10 mouse cellular contexts compared by ENCODE assay signal in genomic region chr2:174658229-174658844, GRCm38 (mm10). TPM values are rescaled to one million over a fixed set of nuclear protein-coding genes. Genes with fewer than 3 reads are reported as not detected.
DNase-seq lines count a peak whose midpoint lies in the region; ATAC-seq and TF ChIP-seq lines count a peak whose summit lies in the region.
"Had no signal": no experiment of that assay in that cellular context is flagged by ENCODE, and none has a peak within 500 bp of the region (broad histone marks: within the 10 kb centered on the region; RNA-seq: fewer than 3 reads in every experiment).

No protein-coding gene starts in this region.

- dilution Hi-C loops in CH12.LX (cut with MboI; ENCODE audit: extremely low pct_ligation_motif_present, extremely low pct_unique_long_range_greater_than_20kb, low sequenced_read_pairs) = no loop called here

- no peak overlapping the region for H3K4me2 ChIP-seq in intestine, postnatal 0 days (replicated peaks; ENCODE audit: low read depth)
- no peak overlapping the region for H3K4me2 ChIP-seq in intestine, embryonic 16.5 days (ENCODE audit: low read depth, low read length)
- H3K4me2 ChIP-seq in CH12.LX (ENCODE audit: insufficient read depth, low read depth, poor library complexity, severe bottlenecking) = no peak overlapping the region
- no peak overlapping the region for H3K4me2 ChIP-seq in kidney, embryonic 15.5 days
- H3K4me2 ChIP-seq in neural tube, embryonic 15.5 days = no peak overlapping the region
- H3K4me2 ChIP-seq: liver, embryonic 13.5 days had no signal

- no peak overlapping the region for H3K27ac ChIP-seq in intestine, postnatal 0 days (ENCODE audit: low read depth, low read length)
- H3K27ac ChIP-seq in intestine, embryonic 16.5 days (ENCODE audit: low read length) = no peak overlapping the region
- H3K27ac ChIP-seq in CH12.LX (ENCODE audit: insufficient read depth, low read depth) = no peak overlapping the region
- no peak overlapping the region for H3K27ac ChIP-seq in kidney, embryonic 15.5 days
- no peak overlapping the region for H3K27ac ChIP-seq in neural tube, embryonic 15.5 days (replicated peaks)
- H3K27ac ChIP-seq: liver, embryonic 13.5 days had no signal

- H3K9me3 ChIP-seq in intestine, postnatal 0 days (ENCODE audit: control insufficient read depth) = no peaks in the 10 kb centered on the region
- no peaks in the 10 kb centered on the region for H3K9me3 ChIP-seq in intestine, embryonic 16.5 days (ENCODE audit: control insufficient read depth, low read length)
- no peaks in the 10 kb centered on the region for H3K9me3 ChIP-seq in CH12.LX (replicated peaks; ENCODE audit: low read length)
- H3K9me3 ChIP-seq in kidney, embryonic 15.5 days (replicated peaks) = no peaks in the 10 kb centered on the region
- H3K9me3 ChIP-seq in neural tube, embryonic 15.5 days (replicated peaks) = no peaks in the 10 kb centered on the region
- H3K9me3 ChIP-seq: liver, embryonic 13.5 days had no signal

- no peaks in the 10 kb centered on the region for H3K79me2 ChIP-seq in CH12.LX (replicated peaks; ENCODE audit: control insufficient read depth, extremely low read depth, insufficient read depth, poor library complexity, severe bottlenecking)

- no peaks in the 10 kb centered on the region for H3K36me3 ChIP-seq in intestine, postnatal 0 days (ENCODE audit: control insufficient read depth, insufficient read depth)
- H3K36me3 ChIP-seq in intestine, embryonic 16.5 days (ENCODE audit: control insufficient read depth, insufficient read depth, low read length) = no peaks in the 10 kb centered on the region
- H3K36me3 ChIP-seq in CH12.LX (replicated peaks in 1 of 2; ENCODE audit: control insufficient read depth in 1 of 2, insufficient read depth in 1 of 2, low read length in 1 of 2) = peaks cover 0 to 24% of the 10 kb centered on the region in 2 experiments
- peaks cover 7% of the 10 kb centered on the region for H3K36me3 ChIP-seq in splenic B cell, adult 2 months (ENCODE audit: control insufficient read depth, insufficient read depth, low read length, poor library complexity, severe bottlenecking)
- H3K36me3 ChIP-seq in kidney, embryonic 15.5 days = no peaks in the 10 kb centered on the region
- no peaks in the 10 kb centered on the region for H3K36me3 ChIP-seq in neural tube, embryonic 15.5 days
- H3K36me3 ChIP-seq: liver, embryonic 13.5 days had no signal

- TF ChIP-seq POLR2A in CH12.LX (IDR thresholded peaks at IDR 0.05; ENCODE audit: low read depth, low read length) = no peak

- H3K9ac ChIP-seq in intestine, postnatal 0 days (ENCODE audit: low read depth, low read length) = no peak overlapping the region
- H3K9ac ChIP-seq in intestine, embryonic 16.5 days (ENCODE audit: low read depth, low read length) = no peak overlapping the region
- no peak overlapping the region for H3K9ac ChIP-seq in CH12.LX (ENCODE audit: insufficient read depth, low read depth)
- no peak overlapping the region for H3K9ac ChIP-seq in kidney, embryonic 15.5 days
- no peak overlapping the region for H3K9ac ChIP-seq in neural tube, embryonic 15.5 days (replicated peaks)
- H3K9ac ChIP-seq: liver, embryonic 13.5 days had no signal

- in situ Hi-C loops in CH12.LX (cut with MboI; ENCODE audit: low pct_ligation_motif_present, low pct_unique_long_range_greater_than_20kb, low sequenced_read_pairs) = loop anchor here (10.0 kb wide), 3 partner anchors 164 to 344 kb away; no protein-coding TSS in a partner anchor

- H3K4me1 ChIP-seq in intestine, postnatal 0 days (replicated peaks; ENCODE audit: control insufficient read depth, insufficient read depth, low read length) = peaks cover 6% of the 10 kb centered on the region
- 0 out of 2 replicates have a peak, but pooled peaks cover 3% of the 10 kb centered on the region for H3K4me1 ChIP-seq in intestine, embryonic 16.5 days (ENCODE audit: control insufficient read depth, insufficient read depth, low read length)
- H3K4me1 ChIP-seq in CH12.LX (ENCODE audit: control insufficient read depth in 1 of 2, insufficient read depth in 2 of 2) = peaks cover 0 to 3% of the 10 kb centered on the region in 2 experiments; a peak in 1 of 4 replicates
- peaks cover 4% of the 10 kb centered on the region; the same call in 1 of the 2 replicates for H3K4me1 ChIP-seq in kidney, embryonic 15.5 days
- H3K4me1 ChIP-seq in neural tube, embryonic 15.5 days = no peaks in the 10 kb centered on the region
- H3K4me1 ChIP-seq: liver, embryonic 13.5 days had no signal

- 81% methylated on average over 8 of the region's 8 CpGs for WGBS in intestine, postnatal 0 days
- 79% methylated on average over 8 of the region's 8 CpGs for WGBS in intestine, embryonic 16.5 days
- 78% methylated on average over 8 of the region's 8 CpGs for WGBS in kidney, embryonic 15.5 days
- WGBS in neural tube, embryonic 15.5 days = 84% methylated on average over 8 of the region's 8 CpGs

- DNase-seq in CH12.LX (ENCODE audit: extremely low read depth) = peak; percentile 52
- DNase-seq in induced T-regulatory cell, adult 2 months (ENCODE audit: low read depth) = peak; percentile 77
- DNase-seq in splenic B cell, adult 2 months (ENCODE audit: low read depth, low spot score) = peak; percentile 78
- DNase-seq in urinary bladder, postnatal 14 days (ENCODE audit: low spot score) = no peak
- DNase-seq: liver, embryonic 13.5 days had no signal

- TF ChIP-seq CTCF in intestine, postnatal 0 days (IDR thresholded peaks at IDR 0.05; ENCODE audit: low read depth) = peak; percentile 44
- TF ChIP-seq CTCF in CH12.LX (conservative IDR thresholded peaks at IDR 0.05 in 1 of 2, IDR thresholded peaks at IDR 0.05 in 1 of 2; ENCODE audit: low read depth in 2 of 2, low read length in 2 of 2) = peak; percentile 30 to 75; a peak in 2 of 4 replicates

- ATAC-seq in intestine, postnatal 0 days = no peak
- ATAC-seq in intestine, embryonic 16.5 days = no peak
- ATAC-seq in kidney, embryonic 15.5 days (replicated peaks; ENCODE audit: low FRiP score) = no peak
- no peak for ATAC-seq in neural tube, embryonic 15.5 days (ENCODE audit: low FRiP score)

- H3K27me3 ChIP-seq in intestine, postnatal 0 days (replicated peaks; ENCODE audit: control insufficient read depth, insufficient read depth, low read length) = no peaks in the 10 kb centered on the region
- H3K27me3 ChIP-seq in intestine, embryonic 16.5 days (replicated peaks; ENCODE audit: control insufficient read depth, insufficient read depth, low read length) = no peaks in the 10 kb centered on the region
- no peaks in the 10 kb centered on the region for H3K27me3 ChIP-seq in CH12.LX (replicated peaks)
- no peaks in the 10 kb centered on the region for H3K27me3 ChIP-seq in splenic B cell, adult 2 months (ENCODE audit: control insufficient read depth, insufficient read depth, low read length, poor library complexity, severe bottlenecking)
- peaks cover 4% of the 10 kb centered on the region; the same call in 1 of the 2 replicates for H3K27me3 ChIP-seq in kidney, embryonic 15.5 days
- no peaks in the 10 kb centered on the region for H3K27me3 ChIP-seq in neural tube, embryonic 15.5 days (replicated peaks)
- H3K27me3 ChIP-seq: liver, embryonic 13.5 days had no signal

- peak; percentile 78 for TF ChIP-seq RAD21 in CH12.LX (IDR thresholded peaks at IDR 0.05; ENCODE audit: low read depth, low read length)

- TF ChIP-seq EP300 in CH12.LX (IDR thresholded peaks at IDR 0.05; ENCODE audit: low read length) = no peak

- H3K4me3 ChIP-seq in intestine, postnatal 0 days (ENCODE audit: low read depth, low read length) = no peak overlapping the region
- H3K4me3 ChIP-seq in intestine, embryonic 16.5 days (ENCODE audit: low read length) = no peak overlapping the region
- no peak overlapping the region for H3K4me3 ChIP-seq in CH12.LX (replicated peaks in 1 of 3; ENCODE audit: low read depth in 2 of 3, low read length in 2 of 3, poor library complexity in 1 of 3)
- H3K4me3 ChIP-seq in kidney, embryonic 15.5 days (replicated peaks) = no peak overlapping the region
- H3K4me3 ChIP-seq in neural tube, embryonic 15.5 days (replicated peaks) = no peak overlapping the region
- H3K4me3 ChIP-seq: liver, embryonic 13.5 days had no signal

TF ChIP-seq in CH12.LX, 34 proteins besides CTCF, POLR2A, EP300 and RAD21:
- TF ChIP-seq CHD1 (IDR thresholded peaks at IDR 0.05; ENCODE audit: low read depth, low read length) (no peak), NELFE (IDR thresholded peaks at IDR 0.05; ENCODE audit: low read depth, low read length) (no peak), ZC3H11A (IDR thresholded peaks at IDR 0.05; ENCODE audit: low read depth, low read length) (peak; percentile 16; the same call in 1 of the 2 replicates), TCF12 (IDR thresholded peaks at IDR 0.05; ENCODE audit: low read depth, low read length) (no peak), CHD2 (IDR thresholded peaks at IDR 0.05; ENCODE audit: low read length) (no peak), ELF1 (IDR thresholded peaks at IDR 0.05; ENCODE audit: low read depth, low read length) (no peak), SMC3 (IDR thresholded peaks at IDR 0.05; ENCODE audit: low read depth, low read length) (peak; percentile 78)

RNA-seq across cellular contexts. Expression of gene Zfp831, which starts 15.0 kb away (rescaled TPM):
- not detected in 2 replicates for polyA plus RNA-seq in intestine, postnatal 0 days (2015; fragmentation: Nextera tagmentation; extraction: Ambion mirVana)
- 0.01 and 0.04 TPM in 2 replicates for polyA plus RNA-seq in intestine, embryonic 16.5 days (2015; fragmentation: Nextera tagmentation; extraction: Ambion mirVana)
- 0.59 TPM in 2 replicates for total RNA-seq in CH12.LX (2012; rRNA removed)
- total RNA-seq in CH12.LX (2014; rRNA removed) = 0.48 and 0.58 TPM in 2 replicates
- 0.91 and 0.99 TPM in 2 replicates for polyA plus RNA-seq in CH12.LX (2012; ENCODE audit: insufficient read length, low read depth)
- not detected in 2 replicates for polyA plus RNA-seq in kidney, embryonic 15.5 days (2015; fragmentation: Nextera tagmentation; extraction: Ambion mirVana)
- 0.01 TPM in 1 of 2 replicates, not detected in the other for polyA plus RNA-seq in neural tube, embryonic 15.5 days (2015; fragmentation: Nextera tagmentation; extraction: Ambion mirVana)
- total RNA-seq: midbrain, postnatal 0 days had no signal
- polyA plus RNA-seq: midbrain, postnatal 0 days had no signal
